Mouse (Mus musculus): ENCODE results near the gene Srek1ip1.
A peak's percentile ranks its signal among the peaks of the same experiment; 100 is the strongest.

Gene Srek1ip1

GRCm38 (mm10) chr13:104792184-104792583 is at the start of gene Srek1ip1:
Gene Srek1ip1 (plus strand): TSS chr13:104792484.
- no peak for TF ChIP-seq GATA4 (IDR thresholded peaks at IDR 0.05; ENCODE audit: insufficient replicate concordance, low read length)

GRCm38 (mm10) chr13:104742866-104743265 is 49.4 kb upstream of the Srek1ip1 start:
- no peak for TF ChIP-seq GATA4 (IDR thresholded peaks at IDR 0.05; ENCODE audit: insufficient replicate concordance, low read length)

GRCm38 (mm10) chr13:104747032-104747431 is 45.3 kb upstream of the Srek1ip1 start:
- no peak for TF ChIP-seq GATA4 (IDR thresholded peaks at IDR 0.05; ENCODE audit: insufficient replicate concordance, low read length)

- TF ChIP-seq GATA4 (IDR thresholded peaks at IDR 0.05; ENCODE audit: insufficient replicate concordance, low read length): no peak
Measured at GRCm38 (mm10) chr13:104759381-104759780, 32.9 kb upstream of the Srek1ip1 start.

GRCm38 (mm10) chr13:104762401-104762800 is 29.9 kb upstream of the Srek1ip1 start:
- TF ChIP-seq GATA4 (IDR thresholded peaks at IDR 0.05; ENCODE audit: insufficient replicate concordance, low read length): no peak

GRCm38 (mm10) chr13:104763193-104763592 is 29.1 kb upstream of the Srek1ip1 start:
- TF ChIP-seq GATA4 (IDR thresholded peaks at IDR 0.05; ENCODE audit: insufficient replicate concordance, low read length): no peak

GRCm38 (mm10) chr13:104779104-104779670 is 13.1 kb upstream of the Srek1ip1 start:
- no peak for TF ChIP-seq GATA4 (IDR thresholded peaks at IDR 0.05; ENCODE audit: insufficient replicate concordance, low read length)

GRCm38 (mm10) chr13:104787260-104787659 is 5.0 kb upstream of the Srek1ip1 start:
- TF ChIP-seq GATA4 (IDR thresholded peaks at IDR 0.05; ENCODE audit: insufficient replicate concordance, low read length): no peak

GRCm38 (mm10) chr13:104789663-104790062 is 2.6 kb upstream of the Srek1ip1 start:
- TF ChIP-seq GATA4 (IDR thresholded peaks at IDR 0.05; ENCODE audit: insufficient replicate concordance, low read length): no peak

GRCm38 (mm10) chr13:104794421-104794820 is 2.1 kb downstream of the Srek1ip1 start:
- no peak for TF ChIP-seq GATA4 (IDR thresholded peaks at IDR 0.05; ENCODE audit: insufficient replicate concordance, low read length)

GRCm38 (mm10) chr13:104799067-104799466 is 6.8 kb downstream of the Srek1ip1 start:
- no peak for TF ChIP-seq GATA4 (IDR thresholded peaks at IDR 0.05; ENCODE audit: insufficient replicate concordance, low read length)

GRCm38 (mm10) chr13:104799566-104800182 is 7.4 kb downstream of the Srek1ip1 start:
- TF ChIP-seq GATA4 (IDR thresholded peaks at IDR 0.05; ENCODE audit: insufficient replicate concordance, low read length): no peak

- TF ChIP-seq GATA4 (IDR thresholded peaks at IDR 0.05; ENCODE audit: insufficient replicate concordance, low read length): no peak
Measured at GRCm38 (mm10) chr13:104805681-104806080, 13.4 kb downstream of the Srek1ip1 start.

GRCm38 (mm10) chr13:104816270-104816634 is 24.0 kb downstream of the Srek1ip1 start:
- TF ChIP-seq GATA4 (IDR thresholded peaks at IDR 0.05; ENCODE audit: insufficient replicate concordance, low read length): no peak

- peak; percentile 8; the same call in 1 of the 2 replicates for TF ChIP-seq GATA4 (IDR thresholded peaks at IDR 0.05; ENCODE audit: insufficient replicate concordance, low read length)
Measured at GRCm38 (mm10) chr13:104816635-104817571, 24.6 kb downstream of the Srek1ip1 start, which contains the start of gene Cwc27. Gene Cwc27 (minus strand): TSS chr13:104817142.

- no peak for TF ChIP-seq GATA4 (IDR thresholded peaks at IDR 0.05; ENCODE audit: insufficient replicate concordance, low read length)
Measured at GRCm38 (mm10) chr13:104817696-104818095, 25.4 kb downstream of the Srek1ip1 start.

All from liver, adult (tissue).